Mouse (Mus musculus): ENCODE results near the gene N6amt1.

Gene N6amt1

DNA sequence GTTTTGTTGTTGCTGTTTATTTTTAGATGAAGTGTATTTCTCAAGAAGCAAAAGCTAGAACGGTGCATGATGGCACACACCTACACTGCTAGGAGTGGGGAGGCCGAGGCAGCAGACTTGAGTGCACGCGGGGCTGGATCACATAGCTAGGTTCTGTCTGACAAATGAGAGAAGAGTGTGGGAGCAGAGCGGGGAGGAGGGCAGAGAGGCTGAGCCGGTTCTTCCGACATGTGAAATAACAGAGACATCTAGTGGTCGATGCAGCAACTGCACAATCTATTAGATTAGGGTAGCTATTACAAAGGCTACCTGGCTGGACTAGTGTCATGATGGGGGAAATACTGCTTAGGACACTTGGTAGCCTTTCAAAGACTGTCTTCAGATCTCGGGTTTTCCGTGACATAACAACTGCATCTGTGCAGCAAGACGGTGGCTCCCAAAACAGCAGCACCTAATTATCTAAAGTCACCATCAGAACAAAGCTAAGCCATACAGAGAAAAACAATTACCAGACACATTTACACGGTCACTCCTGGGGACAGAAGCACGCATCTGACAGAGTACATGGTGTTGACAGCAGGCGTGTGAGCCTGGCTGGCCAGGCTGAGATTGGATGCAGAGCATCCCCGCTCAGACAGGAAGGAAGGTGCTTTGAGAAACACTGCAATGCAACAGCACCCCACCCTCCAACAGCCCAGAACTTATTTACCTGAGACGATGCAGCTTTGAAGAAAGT is 40.0 kb downstream of the N6amt1 start:
- peak; percentile 23 to 31 for DNase-seq

DNA sequence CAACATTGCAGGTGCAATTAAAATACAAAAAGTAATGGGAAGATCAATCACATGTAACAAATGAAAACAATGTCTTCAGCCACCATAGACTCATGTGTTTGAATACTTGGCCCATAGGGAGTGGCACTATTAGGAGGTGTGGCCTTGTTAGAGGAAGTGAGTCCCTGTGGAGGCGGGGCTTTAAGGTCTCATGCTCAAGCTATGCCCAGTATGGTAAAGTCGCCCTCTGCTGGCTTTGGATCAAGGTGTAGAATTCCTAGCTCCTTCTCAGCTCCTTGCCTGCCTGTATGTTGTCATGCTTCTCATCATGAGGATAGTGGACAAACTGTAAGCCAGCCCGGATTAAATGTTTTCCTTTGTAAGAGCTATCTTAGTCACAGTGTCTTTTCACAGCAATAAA is 51.0 kb downstream of the N6amt1 start:
- DNase-seq, result peak; percentile 12 to 15

Data from thymus, postnatal 36 days (tissue).